ENCODE assay signal across 15 mouse cellular contexts in the genomic region with DNA sequence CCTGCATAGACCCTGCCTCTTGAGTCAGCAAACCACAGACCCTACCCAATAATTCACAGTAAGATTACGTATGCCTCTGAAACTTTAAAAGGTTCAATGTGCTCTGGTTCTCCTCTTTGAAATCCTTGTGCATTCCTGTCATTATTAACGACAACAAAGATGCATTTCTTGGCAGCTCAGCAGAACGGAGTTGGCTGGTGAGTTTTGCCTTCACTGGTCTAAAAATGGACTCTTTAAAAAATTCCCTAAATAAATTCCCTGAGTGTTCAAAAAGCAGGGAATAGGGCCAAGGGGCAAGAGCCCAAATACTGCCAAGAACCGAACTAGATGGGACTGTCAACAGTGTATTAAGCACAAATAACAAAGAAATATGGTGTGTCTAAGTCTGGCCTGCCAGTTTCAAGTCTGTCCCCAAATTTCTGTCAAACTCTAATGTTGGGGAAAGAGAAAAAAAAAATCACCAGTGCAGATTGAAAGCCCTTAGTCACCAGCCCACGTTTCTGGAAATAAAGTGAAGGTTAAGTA.
DNase-seq lines count a peak whose midpoint lies in the region; ATAC-seq and TF ChIP-seq lines count a peak whose summit lies in the region.
"Had no signal": no experiment of that assay in that cellular context is flagged by ENCODE, and none has a peak within 500 bp of the region (broad histone marks: within the 10 kb centered on the region; RNA-seq: fewer than 3 reads in every experiment).

No protein-coding gene starts in this region.

- DNase-seq in heart, postnatal 10 days, result peak; percentile 7 to 9
- no peak for DNase-seq in heart, adult 9 months (ENCODE audit: low spot score in 2 of 2)
- peak; percentile 27 for DNase-seq in midbrain, postnatal 0 days (ENCODE audit: low spot score)
- DNase-seq in layer of hippocampus, postnatal 14 days (ENCODE audit: low spot score in 2 of 2), result peak; percentile 28 to 71
- DNase-seq in telencephalon, adult 2 months (ENCODE audit: low read depth, low spot score), result peak; percentile 26
- DNase-seq in thymus, postnatal 0 days (ENCODE audit: low spot score), result no peak
- DNase-seq: cerebellum, postnatal 36 days; kidney, adult 11 months; kidney, postnatal 25 days; thymus, adult 2 months had no signal

- no peak overlapping the region for H3K4me3 ChIP-seq in midbrain, postnatal 0 days (ENCODE audit: low read depth, low read length)
- no peak overlapping the region for H3K4me3 ChIP-seq in midbrain, embryonic 16.5 days (ENCODE audit: low read depth, low read length)
- H3K4me3 ChIP-seq: embryonic facial prominence, embryonic 15.5 days; hindbrain, embryonic 12.5 days had no signal

- no peaks in the 10 kb centered on the region for H3K27me3 ChIP-seq in midbrain, postnatal 0 days (ENCODE audit: insufficient read depth, low read length)
- H3K27me3 ChIP-seq in midbrain, embryonic 16.5 days (ENCODE audit: control insufficient read depth, insufficient read depth, low read depth, low read length), result no peaks in the 10 kb centered on the region
- H3K27me3 ChIP-seq: embryonic facial prominence, embryonic 15.5 days; hindbrain, embryonic 12.5 days had no signal

- H3K27ac ChIP-seq in midbrain, postnatal 0 days (ENCODE audit: low read depth, low read length), result no peak overlapping the region
- H3K27ac ChIP-seq in midbrain, embryonic 16.5 days (ENCODE audit: low read length), result no peak overlapping the region
- H3K27ac ChIP-seq: embryonic facial prominence, embryonic 15.5 days; hindbrain, embryonic 12.5 days; liver, embryonic 14.5 days had no signal

- H3K4me1 ChIP-seq in midbrain, postnatal 0 days (ENCODE audit: insufficient read depth, low read length), result no peaks in the 10 kb centered on the region
- no peaks in the 10 kb centered on the region for H3K4me1 ChIP-seq in midbrain, embryonic 16.5 days (ENCODE audit: control insufficient read depth, insufficient read depth, low read length)
- H3K4me1 ChIP-seq: embryonic facial prominence, embryonic 15.5 days; hindbrain, embryonic 12.5 days had no signal

- H3K4me2 ChIP-seq in midbrain, postnatal 0 days (ENCODE audit: low read depth, low read length, poor library complexity, severe bottlenecking), result no peak overlapping the region
- no peak overlapping the region for H3K4me2 ChIP-seq in midbrain, embryonic 16.5 days (ENCODE audit: low read length)
- H3K4me2 ChIP-seq: embryonic facial prominence, embryonic 15.5 days; hindbrain, embryonic 12.5 days had no signal

- H3K9ac ChIP-seq in midbrain, postnatal 0 days (replicated peaks; ENCODE audit: low read length, poor library complexity, severe bottlenecking), result no peak overlapping the region
- no peak overlapping the region for H3K9ac ChIP-seq in midbrain, embryonic 16.5 days (ENCODE audit: low read depth, low read length)
- H3K9ac ChIP-seq: embryonic facial prominence, embryonic 15.5 days; hindbrain, embryonic 12.5 days; liver, embryonic 14.5 days had no signal

- no peak for TF ChIP-seq CTCF in midbrain, postnatal 0 days (IDR thresholded peaks at IDR 0.05)

- no peaks in the 10 kb centered on the region; the same call in 1 of the 2 replicates for H3K9me3 ChIP-seq in midbrain, postnatal 0 days (ENCODE audit: low read length)
- H3K9me3 ChIP-seq in midbrain, embryonic 16.5 days (replicated peaks; ENCODE audit: control insufficient read depth, low read length, poor library complexity, severe bottlenecking), result peaks cover 11% of the 10 kb centered on the region; the same call in 1 of the 2 replicates
- H3K9me3 ChIP-seq: embryonic facial prominence, embryonic 15.5 days had no signal

- ATAC-seq in midbrain, postnatal 0 days (ENCODE audit: low FRiP score), result no peak
- ATAC-seq in midbrain, embryonic 16.5 days, result no peak
- ATAC-seq: activated CD4-positive, CD25-positive, alpha-beta regulatory T cell, adult 4 months had no signal

- H3K36me3 ChIP-seq in midbrain, postnatal 0 days (ENCODE audit: insufficient read depth, low read length), result no peaks in the 10 kb centered on the region
- no peaks in the 10 kb centered on the region for H3K36me3 ChIP-seq in midbrain, embryonic 16.5 days (ENCODE audit: control insufficient read depth, insufficient read depth, low read length)
- H3K36me3 ChIP-seq: embryonic facial prominence, embryonic 15.5 days; hindbrain, embryonic 12.5 days had no signal

- intact Hi-C loops in heart, postnatal 10 days (cut with DNase I), result no loop called here

- 56% methylated on average over 5 of the region's 5 CpGs for WGBS in midbrain, postnatal 0 days
- 60% methylated on average over 5 of the region's 5 CpGs for WGBS in midbrain, embryonic 16.5 days

Comparison
In these comparisons a context has a peak if more than half of its experiments do, and no peak if none do; other contexts are left out.
1. DNase-seq: peak in heart, postnatal 10 days (2 of 2), midbrain, postnatal 0 days (single experiment), layer of hippocampus, postnatal 14 days (2 of 2) and telencephalon, adult 2 months (single experiment); none in heart, adult 9 months (0 of 2) and thymus, postnatal 0 days (single experiment).